Mouse (Mus musculus): ENCODE results near the gene A730061H03Rik. TPM values are rescaled to one million over a fixed set of nuclear protein-coding genes. Genes with fewer than 3 reads are reported as not detected.

A730061H03Rik gene
- 1.1 and 1.2 TPM in 2 replicates for polyA plus RNA-seq (2014; fragmentation: Nextera tagmentation; extraction: Ambion mirVana)

- H3K9ac ChIP-seq (ENCODE audit: low read depth, low read length), result peak within 1 kb of the TSS; percentile 77
- peak within 1 kb of the TSS; percentile 98 for H3K27ac ChIP-seq (replicated peaks; ENCODE audit: low read depth, low read length)
- H3K4me2 ChIP-seq (ENCODE audit: low read depth, low read length), result peak within 1 kb of the TSS; percentile 65
- peak; percentile 100 for DNase-seq (ENCODE audit: low spot score)
- no peaks in the 10 kb centered on the region for H3K9me3 ChIP-seq (ENCODE audit: control insufficient read depth, low read length)
- H3K27me3 ChIP-seq (replicated peaks; ENCODE audit: control insufficient read depth, insufficient read depth, low read length), result no peaks in the 10 kb centered on the region
- WGBS, result 0% methylated on average over 34 of the region's 51 CpGs
- H3K4me1 ChIP-seq (ENCODE audit: control insufficient read depth, insufficient read depth, low read length), result peaks cover 8% of the 10 kb centered on the region
- H3K36me3 ChIP-seq (ENCODE audit: control insufficient read depth, insufficient read depth, low read length), result peaks cover 23% of the 10 kb centered on the region
- peak; percentile 95 for ATAC-seq (ENCODE audit: low read depth)
- peak within 1 kb of the TSS; percentile 70 for H3K4me3 ChIP-seq (ENCODE audit: low read depth, low read length)
These were observed at the start of gene A730061H03Rik for GRCm38 (mm10) chr14:55560202-55561073. TSS of gene A730061H03Rik (minus strand) at chr14:55560406.

GRCm38 (mm10) chr14:55608339-55608738 is 48.1 kb upstream of the A730061H03Rik start:
- no peak overlapping the region for H3K4me2 ChIP-seq (ENCODE audit: low read depth, low read length)
- H3K4me3 ChIP-seq (ENCODE audit: low read depth, low read length), result no peak overlapping the region
- H3K9ac ChIP-seq (ENCODE audit: low read depth, low read length), result no peak overlapping the region
- DNase-seq (ENCODE audit: low spot score) (no peak), ATAC-seq (ENCODE audit: low read depth) (no peak)
- H3K27ac ChIP-seq (replicated peaks; ENCODE audit: low read depth, low read length), result no peak overlapping the region
- no peaks in the 10 kb centered on the region for H3K9me3 ChIP-seq (ENCODE audit: control insufficient read depth, low read length)
- H3K36me3 ChIP-seq (ENCODE audit: control insufficient read depth, insufficient read depth, low read length), result peaks cover 49% of the 10 kb centered on the region
- no peaks in the 10 kb centered on the region for H3K27me3 ChIP-seq (replicated peaks; ENCODE audit: control insufficient read depth, insufficient read depth, low read length)
- peaks cover 4% of the 10 kb centered on the region; the same call in 1 of the 2 replicates for H3K4me1 ChIP-seq (ENCODE audit: control insufficient read depth, insufficient read depth, low read length)
- WGBS, result 94% methylated on average over 6 of the region's 6 CpGs

GRCm38 (mm10) chr14:55605743-55606459 is 45.7 kb upstream of the A730061H03Rik start:
- WGBS, result 87% methylated on average over 16 of the region's 16 CpGs
- Histone ChIP-seq H3K27me3 (replicated peaks; ENCODE audit: control insufficient read depth, insufficient read depth, low read length) (no peaks in the 10 kb centered on the region), H3K9ac (ENCODE audit: low read depth, low read length) (no peak overlapping the region), H3K9me3 (ENCODE audit: control insufficient read depth, low read length) (no peaks in the 10 kb centered on the region), H3K27ac (replicated peaks; ENCODE audit: low read depth, low read length) (no peak overlapping the region), H3K4me3 (ENCODE audit: low read depth, low read length) (no peak overlapping the region), H3K4me1 (ENCODE audit: control insufficient read depth, insufficient read depth, low read length) (peaks cover 4% of the 10 kb centered on the region; the same call in 1 of the 2 replicates), H3K4me2 (ENCODE audit: low read depth, low read length) (no peak overlapping the region), H3K36me3 (ENCODE audit: control insufficient read depth, insufficient read depth, low read length) (peaks cover 73% of the 10 kb centered on the region)
- no peak for ATAC-seq (ENCODE audit: low read depth)
- DNase-seq (ENCODE audit: low spot score), result no peak

- H3K4me1 ChIP-seq (ENCODE audit: control insufficient read depth, insufficient read depth, low read length), result peaks cover 4% of the 10 kb centered on the region; the same call in 1 of the 2 replicates
- 0 out of 2 replicates have a peak overlapping the region, but pooled peaks have one; percentile 24 for H3K27ac ChIP-seq (replicated peaks; ENCODE audit: low read depth, low read length)
- H3K4me2 ChIP-seq (ENCODE audit: low read depth, low read length), result peak overlapping the region; percentile 59
- no peaks in the 10 kb centered on the region for H3K9me3 ChIP-seq (ENCODE audit: control insufficient read depth, low read length)
- 0 out of 2 replicates have a peak overlapping the region, but pooled peaks have one; percentile 14 for H3K9ac ChIP-seq (ENCODE audit: low read depth, low read length)
- DNase-seq (ENCODE audit: low spot score) (no peak), ATAC-seq (ENCODE audit: low read depth) (no peak)
- H3K4me3 ChIP-seq (ENCODE audit: low read depth, low read length), result 0 out of 2 replicates have a peak overlapping the region, but pooled peaks have one; percentile 42
- 86% methylated on average over 11 of the region's 11 CpGs for WGBS
- H3K27me3 ChIP-seq (replicated peaks; ENCODE audit: control insufficient read depth, insufficient read depth, low read length), result no peaks in the 10 kb centered on the region
- H3K36me3 ChIP-seq (ENCODE audit: control insufficient read depth, insufficient read depth, low read length), result peaks cover 81% of the 10 kb centered on the region
These were observed 44.6 kb upstream of the A730061H03Rik start for GRCm38 (mm10) chr14:55604823-55605222.

- peak overlapping the region; percentile 59 for H3K4me2 ChIP-seq (ENCODE audit: low read depth, low read length)
- WGBS, result 18% methylated on average over 19 of the region's 19 CpGs
- peak; percentile 95 for DNase-seq (ENCODE audit: low spot score)
- H3K36me3 ChIP-seq (ENCODE audit: control insufficient read depth, insufficient read depth, low read length), result peaks cover 81% of the 10 kb centered on the region
- H3K4me1 ChIP-seq (ENCODE audit: control insufficient read depth, insufficient read depth, low read length), result peaks cover 4% of the 10 kb centered on the region; the same call in 1 of the 2 replicates
- H3K9me3 ChIP-seq (ENCODE audit: control insufficient read depth, low read length), result no peaks in the 10 kb centered on the region
- H3K9ac ChIP-seq (ENCODE audit: low read depth, low read length), result peak overlapping the region; percentile 60
- peak; percentile 95 for ATAC-seq (ENCODE audit: low read depth)
- H3K27me3 ChIP-seq (replicated peaks; ENCODE audit: control insufficient read depth, insufficient read depth, low read length), result no peaks in the 10 kb centered on the region
- H3K27ac ChIP-seq (replicated peaks; ENCODE audit: low read depth, low read length), result peak overlapping the region; percentile 48
- H3K4me3 ChIP-seq (ENCODE audit: low read depth, low read length), result peak overlapping the region; percentile 42
These were observed 43.7 kb upstream of the A730061H03Rik start for GRCm38 (mm10) chr14:55603633-55604576.

GRCm38 (mm10) chr14:55603271-55603632 is 43.0 kb upstream of the A730061H03Rik start, which contains the start of gene Irf9:
TSS of gene Irf9 (plus strand) at chr14:55603571.
- Histone ChIP-seq H3K4me3 (ENCODE audit: low read depth, low read length) (peak within 1 kb of the TSS; percentile 42), H3K36me3 (ENCODE audit: control insufficient read depth, insufficient read depth, low read length) (peaks cover 81% of the 10 kb centered on the region), H3K4me2 (ENCODE audit: low read depth, low read length) (peak within 1 kb of the TSS; percentile 59), H3K4me1 (ENCODE audit: control insufficient read depth, insufficient read depth, low read length) (peaks cover 4% of the 10 kb centered on the region; the same call in 1 of the 2 replicates), H3K9me3 (ENCODE audit: control insufficient read depth, low read length) (no peaks in the 10 kb centered on the region), H3K27ac (replicated peaks; ENCODE audit: low read depth, low read length) (peak within 1 kb of the TSS; percentile 48), H3K9ac (ENCODE audit: low read depth, low read length) (peak within 1 kb of the TSS; percentile 60), H3K27me3 (replicated peaks; ENCODE audit: control insufficient read depth, insufficient read depth, low read length) (no peaks in the 10 kb centered on the region)
- WGBS, result 83% methylated on average over 7 of the region's 7 CpGs
- ATAC-seq (ENCODE audit: low read depth), result no peak
- no peak for DNase-seq (ENCODE audit: low spot score)

GRCm38 (mm10) chr14:55598521-55599390 is 38.5 kb upstream of the A730061H03Rik start:
- Histone ChIP-seq H3K27me3 (replicated peaks; ENCODE audit: control insufficient read depth, insufficient read depth, low read length) (no peaks in the 10 kb centered on the region), H3K9me3 (ENCODE audit: control insufficient read depth, low read length) (no peaks in the 10 kb centered on the region), H3K4me3 (ENCODE audit: low read depth, low read length) (no peak overlapping the region), H3K27ac (replicated peaks; ENCODE audit: low read depth, low read length) (no peak overlapping the region), H3K9ac (ENCODE audit: low read depth, low read length) (no peak overlapping the region), H3K4me2 (ENCODE audit: low read depth, low read length) (no peak overlapping the region), H3K36me3 (ENCODE audit: control insufficient read depth, insufficient read depth, low read length) (peaks cover 91% of the 10 kb centered on the region), H3K4me1 (ENCODE audit: control insufficient read depth, insufficient read depth, low read length) (peaks cover 3% of the 10 kb centered on the region; the same call in 1 of the 2 replicates)
- DNase-seq (ENCODE audit: low spot score) (no peak), ATAC-seq (ENCODE audit: low read depth) (no peak)
- 96% methylated on average over 21 of the region's 21 CpGs for WGBS
